Mouse (Mus musculus): ENCODE measurements around the gene Gucy2g.
"Not testable (repeated sequence)": the region's sequence is repeated elsewhere in the genome, so short reads cannot be mapped to it uniquely, and the experiment has no call there.

Gene Gucy2g

DNA sequence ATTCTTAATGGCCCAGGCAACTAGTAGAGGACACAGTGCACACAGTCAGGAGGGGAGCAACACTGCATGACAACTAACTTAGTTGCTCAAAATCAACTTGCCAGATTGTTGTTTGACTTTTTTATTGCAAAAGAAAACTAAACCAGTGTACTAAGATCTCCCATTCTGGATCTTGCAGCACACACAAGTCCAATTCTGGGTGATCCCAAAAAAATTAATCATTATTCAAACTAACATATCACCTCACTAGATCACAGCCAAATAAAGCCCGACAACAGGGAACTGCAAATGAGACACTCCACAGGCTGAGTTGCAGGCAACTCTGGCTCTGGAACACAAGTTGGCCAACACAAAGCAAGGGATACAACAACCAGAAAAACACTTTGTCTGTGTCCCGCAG is 74.3 kb downstream of the Gucy2g start:
- in situ Hi-C loops (cut with MboI; ENCODE audit: low sequenced_read_pairs), result no loop called here

DNA sequence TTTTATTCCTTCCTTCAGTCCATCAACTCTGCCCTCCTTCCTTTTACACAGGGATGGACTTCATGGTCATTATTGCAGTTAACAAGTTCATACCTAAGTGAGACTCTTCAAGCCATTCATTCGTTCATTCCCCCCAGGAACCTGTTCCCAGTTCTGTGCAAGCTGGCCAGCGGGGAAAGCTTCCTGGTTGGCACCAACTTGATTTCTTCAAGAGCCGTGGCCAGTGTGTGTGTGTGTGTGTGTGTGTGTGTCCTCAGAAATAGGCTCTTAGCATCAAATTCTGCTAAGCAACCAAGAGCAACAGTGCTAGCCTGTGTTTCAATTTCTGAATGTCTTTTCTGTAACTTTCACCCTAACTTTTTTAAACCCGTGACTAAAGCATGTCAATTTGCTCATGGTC is 75.1 kb downstream of the Gucy2g start:
- in situ Hi-C loops (cut with MboI; ENCODE audit: low sequenced_read_pairs), result no loop called here

DNA sequence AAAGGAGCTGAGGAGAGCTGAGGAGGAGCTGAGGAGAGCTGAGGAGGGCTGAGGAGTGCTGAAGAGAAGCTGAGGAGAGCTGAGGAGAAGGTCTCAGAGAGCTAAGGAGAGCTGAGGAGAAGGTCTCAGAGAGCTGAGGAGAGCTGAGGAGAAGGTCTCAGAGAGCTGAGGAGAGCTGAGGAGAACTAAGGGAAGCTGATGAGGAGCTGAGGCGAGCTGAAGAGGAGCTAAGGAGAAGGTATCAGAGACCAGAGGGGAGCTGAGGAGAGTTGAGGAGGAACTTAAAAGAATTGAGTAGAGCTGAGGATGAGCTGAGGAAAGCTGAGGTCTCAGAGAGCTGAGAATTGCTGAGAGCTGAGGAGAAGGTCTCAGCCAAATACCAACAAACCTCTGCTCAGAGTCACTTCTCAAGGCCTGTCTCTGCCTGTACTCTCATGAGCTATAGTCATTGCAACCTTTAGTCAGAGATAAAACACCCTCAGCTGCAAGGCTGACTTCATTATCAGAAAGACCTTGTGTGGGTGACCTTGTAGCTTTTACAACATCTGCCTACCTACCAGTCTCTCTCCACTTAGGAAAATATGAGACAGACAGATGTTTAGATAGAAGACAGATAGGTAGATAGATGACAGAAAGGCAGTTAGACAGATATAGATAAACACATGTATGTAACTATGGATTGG is 75.7 kb downstream of the Gucy2g start:
- in situ Hi-C loops (cut with MboI; ENCODE audit: low sequenced_read_pairs), result no loop called here

DNA sequence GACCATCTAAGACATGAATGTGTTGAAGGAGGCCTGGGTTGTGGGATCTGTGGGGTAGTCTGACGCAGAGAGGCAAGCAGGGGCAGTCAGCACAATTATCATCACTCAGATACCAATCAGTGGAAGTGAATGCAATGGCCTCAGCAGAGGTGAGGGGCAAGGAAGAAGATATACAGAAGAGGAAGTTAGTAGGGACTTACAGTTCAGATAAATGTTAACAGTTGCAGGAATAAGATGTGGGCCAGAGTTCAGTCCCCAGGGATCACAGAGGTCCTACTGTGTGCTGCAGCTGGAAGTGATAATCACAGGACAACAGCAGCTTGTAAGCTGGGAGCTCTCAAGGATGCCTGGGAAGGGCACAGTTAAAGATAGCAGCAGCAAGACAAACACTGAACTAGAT is 76.9 kb downstream of the Gucy2g start:
- in situ Hi-C loops (cut with MboI; ENCODE audit: low sequenced_read_pairs), result no loop called here

DNA sequence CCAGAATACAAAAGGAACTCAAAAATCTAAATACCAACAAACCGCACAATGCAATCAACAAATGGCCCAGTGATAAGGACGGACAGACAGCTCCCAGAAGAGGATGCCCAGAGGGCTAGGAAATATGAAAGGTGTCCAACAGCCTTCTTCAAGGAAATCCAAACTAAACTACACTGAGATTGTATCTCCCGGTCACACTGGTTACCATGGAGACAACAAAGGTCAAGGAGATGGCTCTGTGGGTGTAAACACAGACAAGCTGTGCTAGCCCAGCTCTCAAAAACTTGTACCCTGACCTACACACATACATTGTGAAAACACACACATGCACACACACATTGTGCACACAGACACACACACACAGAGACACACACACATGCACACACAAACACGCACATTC is 78.8 kb downstream of the Gucy2g start:
- in situ Hi-C loops (cut with MboI; ENCODE audit: low sequenced_read_pairs), result no loop called here

DNA sequence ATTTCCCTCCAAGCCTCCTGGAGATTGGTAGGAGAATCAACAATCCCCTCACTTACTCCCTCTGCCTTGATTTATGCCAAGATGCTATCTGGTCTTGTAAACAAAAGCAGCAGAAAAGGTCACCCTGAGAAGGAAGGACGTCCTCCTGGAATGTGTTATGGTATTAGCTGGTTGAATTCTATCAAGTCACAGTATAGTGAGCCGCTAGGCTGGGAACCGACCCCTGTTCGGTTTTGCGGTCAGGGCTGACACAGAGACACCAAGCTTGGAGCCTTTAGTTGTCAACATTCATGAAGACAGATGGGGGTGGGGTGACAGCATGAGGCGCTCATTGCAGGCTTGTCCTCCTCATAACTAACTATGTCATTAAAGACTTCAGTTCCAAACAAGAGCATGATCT is 81.2 kb downstream of the Gucy2g start:
- in situ Hi-C loops (cut with MboI; ENCODE audit: low sequenced_read_pairs), result no loop called here

DNA sequence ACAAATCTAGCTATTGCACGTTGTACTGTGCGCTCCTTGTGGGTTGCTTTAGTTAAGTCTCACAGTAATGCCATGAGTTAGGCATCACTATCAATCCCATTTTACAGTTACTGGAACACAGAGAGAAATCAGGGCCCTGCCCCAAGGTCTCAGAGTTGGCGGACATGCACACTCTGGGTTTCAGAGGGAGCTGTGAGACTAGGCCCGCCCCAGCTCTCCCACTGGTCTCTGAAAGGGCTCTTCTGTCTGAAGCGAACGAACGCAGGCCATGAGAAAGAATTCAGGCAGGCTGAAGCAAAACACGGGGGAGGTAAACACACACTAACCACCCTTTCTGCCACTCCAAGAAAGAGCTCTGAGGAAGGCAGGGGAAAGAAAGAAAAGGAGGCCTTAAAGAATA is 82.4 kb downstream of the Gucy2g start:
- in situ Hi-C loops (cut with MboI; ENCODE audit: low sequenced_read_pairs), result no loop called here

DNA sequence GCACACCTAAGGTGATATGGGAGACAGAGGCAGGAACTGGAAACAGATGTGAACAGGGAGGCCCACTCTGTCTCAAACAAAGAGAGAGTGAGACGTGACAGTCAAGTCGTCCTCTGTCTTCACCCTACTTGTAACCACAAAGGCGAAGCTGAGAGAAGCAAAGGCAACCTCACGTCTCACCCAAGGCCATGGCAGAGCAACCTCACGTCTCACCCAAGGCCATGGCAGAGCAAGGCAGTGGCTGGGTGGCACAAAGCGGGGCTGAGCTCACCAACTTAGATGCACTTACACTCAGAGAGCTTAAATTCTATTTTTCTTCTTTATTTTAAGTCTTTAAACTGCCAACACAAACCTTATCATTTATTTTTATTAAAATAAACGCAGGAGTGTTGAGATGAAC is 84.0 kb downstream of the Gucy2g start:
- in situ Hi-C loops (cut with MboI; ENCODE audit: low sequenced_read_pairs), result no loop called here

DNA sequence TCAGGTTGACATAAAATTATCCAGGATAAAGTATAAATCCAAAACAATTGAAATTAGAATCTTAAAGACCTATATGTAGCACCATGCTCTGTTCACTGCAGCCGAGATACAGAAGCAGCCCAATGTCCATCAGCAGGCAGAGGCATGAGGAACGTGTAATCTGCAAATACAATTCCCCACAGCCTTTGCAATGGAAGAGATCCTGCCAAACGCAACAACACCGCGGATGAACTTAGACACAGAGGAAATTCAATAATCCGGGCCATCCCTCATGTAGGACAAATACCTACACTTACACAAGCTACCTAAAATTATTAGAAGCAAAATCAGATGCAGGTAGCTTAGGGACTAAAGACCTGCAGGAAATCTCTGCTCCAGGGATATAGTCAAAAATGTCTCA is 88.1 kb downstream of the Gucy2g start:
- in situ Hi-C loops (cut with MboI; ENCODE audit: low sequenced_read_pairs), result no loop called here

DNA sequence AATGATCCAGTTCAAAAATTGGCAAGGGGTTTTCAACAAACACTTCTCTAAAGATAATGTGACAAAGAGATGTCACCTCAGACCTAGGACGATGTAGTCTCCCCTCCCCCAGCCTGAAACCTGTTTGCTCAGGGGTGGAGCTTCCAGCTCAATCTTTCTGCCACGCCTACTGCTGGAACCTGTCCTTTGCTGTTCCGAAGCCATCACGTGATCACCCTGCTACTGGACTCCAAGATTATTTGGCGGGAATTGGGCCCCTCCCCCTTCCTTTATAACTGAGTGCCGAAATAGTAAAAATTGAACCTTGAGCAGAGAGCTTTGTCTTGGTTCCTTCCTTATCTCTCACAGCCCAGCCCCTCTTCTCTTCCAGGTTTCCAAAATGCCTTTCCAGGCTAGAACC is 88.8 kb downstream of the Gucy2g start:
- in situ Hi-C loops (cut with MboI; ENCODE audit: low sequenced_read_pairs), result not testable (repeated sequence)

DNA sequence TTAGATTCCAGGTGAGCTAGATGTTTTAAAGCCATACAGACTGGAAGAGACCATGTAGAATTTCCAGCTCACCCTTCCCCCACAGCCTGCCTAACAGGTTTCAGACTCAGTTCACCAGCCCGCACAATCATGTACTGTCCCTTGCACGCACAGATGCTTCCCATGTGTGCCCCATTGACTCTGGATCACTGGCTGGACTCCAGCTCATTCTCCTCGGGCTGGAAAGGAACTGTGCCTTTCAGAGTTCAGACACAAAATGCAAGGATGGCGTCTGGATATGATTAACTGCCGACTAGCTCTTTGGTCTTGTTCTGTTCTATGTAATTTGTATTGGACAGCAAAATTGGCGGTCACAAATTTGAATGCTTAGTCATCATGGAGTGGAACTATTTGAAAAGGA is 91.4 kb downstream of the Gucy2g start:
- in situ Hi-C loops (cut with MboI; ENCODE audit: low sequenced_read_pairs), result no loop called here

DNA sequence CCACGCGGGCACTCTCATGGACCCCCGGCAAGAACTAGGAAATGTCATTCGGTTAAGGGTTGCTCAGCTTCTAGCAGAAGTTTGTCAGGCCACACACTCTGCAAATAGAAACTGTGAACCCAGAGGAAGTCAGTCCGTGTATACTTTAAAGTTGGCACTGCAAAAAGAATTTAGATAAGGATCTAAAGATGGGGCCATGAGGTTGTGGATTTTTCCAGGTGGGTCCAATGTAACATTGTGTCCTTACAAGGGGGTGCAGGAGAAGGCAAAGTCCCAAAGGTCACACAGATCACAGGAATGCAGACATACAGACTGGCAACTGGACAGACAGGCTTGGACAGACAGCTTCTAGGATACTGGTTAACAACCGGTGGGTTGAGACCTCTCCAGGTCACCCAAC is 92.9 kb downstream of the Gucy2g start:
- in situ Hi-C loops (cut with MboI; ENCODE audit: low sequenced_read_pairs), result no loop called here

Data from CH12F3 (cell line).